Mouse (Mus musculus): ENCODE measurements around the gene Ptbp1. TPM values are rescaled to one million over a fixed set of nuclear protein-coding genes. Genes with fewer than 3 reads are reported as not detected.

Ptbp1 gene
- polyA plus RNA-seq, 1 experiment from 2014 or later, result 139 TPM

GRCm38 (mm10) chr10:79834769-79835398, 19.3 kb upstream of the Ptbp1 start:
- H3K9ac ChIP-seq, result 0 out of 2 replicates have a peak overlapping the region, but pooled peaks have one; percentile 15
- no peak overlapping the region for H3K4me3 ChIP-seq
- peaks cover 4% of the 10 kb centered on the region; the same call in 1 of the 2 replicates for H3K9me3 ChIP-seq (replicated peaks)
- H3K4me2 ChIP-seq, result peak overlapping the region; percentile 39; the same call in 1 of the 2 replicates
- H3K4me1 ChIP-seq (replicated peaks), result peaks cover 6% of the 10 kb centered on the region; the same call in 1 of the 2 replicates
- 18% methylated on average over 9 of the region's 9 CpGs for WGBS
- no peaks in the 10 kb centered on the region for H3K36me3 ChIP-seq
- ATAC-seq (ENCODE audit: insufficient number of reproducible peaks, low FRiP score), result 0 out of 2 replicates have a peak, but pooled peaks have one; percentile 43
- H3K27ac ChIP-seq (ENCODE audit: poor library complexity, severe bottlenecking), result no peak overlapping the region
- H3K27me3 ChIP-seq (replicated peaks), result no peaks in the 10 kb centered on the region

GRCm38 (mm10) chr10:79836918-79837317, 17.3 kb upstream of the Ptbp1 start:
- Histone ChIP-seq H3K4me1 (replicated peaks) (peaks cover 10% of the 10 kb centered on the region; the same call in 1 of the 2 replicates), H3K27ac (ENCODE audit: poor library complexity, severe bottlenecking) (no peak overlapping the region), H3K27me3 (replicated peaks) (no peaks in the 10 kb centered on the region), H3K9ac (no peak overlapping the region), H3K9me3 (replicated peaks) (peaks cover 4% of the 10 kb centered on the region; the same call in 1 of the 2 replicates), H3K4me3 (no peak overlapping the region), H3K4me2 (no peak overlapping the region), H3K36me3 (no peaks in the 10 kb centered on the region)
- no peak for ATAC-seq (ENCODE audit: insufficient number of reproducible peaks, low FRiP score)
- 91% methylated on average over 3 of the region's 3 CpGs for WGBS

- 62% methylated on average over 2 of the region's 2 CpGs for WGBS
- no peak overlapping the region for H3K9ac ChIP-seq
- no peaks in the 10 kb centered on the region for H3K27me3 ChIP-seq (replicated peaks)
- peaks cover 22% of the 10 kb centered on the region for H3K4me1 ChIP-seq (replicated peaks)
- peaks cover 4% of the 10 kb centered on the region; the same call in 1 of the 2 replicates for H3K9me3 ChIP-seq (replicated peaks)
- H3K4me3 ChIP-seq, result no peak overlapping the region
- no peak overlapping the region for H3K27ac ChIP-seq (ENCODE audit: poor library complexity, severe bottlenecking)
- H3K36me3 ChIP-seq, result no peaks in the 10 kb centered on the region
- H3K4me2 ChIP-seq, result no peak overlapping the region
- ATAC-seq (ENCODE audit: insufficient number of reproducible peaks, low FRiP score), result no peak
These were observed 16.1 kb upstream of the Ptbp1 start for GRCm38 (mm10) chr10:79838151-79838550.

- peaks cover 30% of the 10 kb centered on the region for H3K4me1 ChIP-seq (replicated peaks)
- H3K4me3 ChIP-seq, result peak overlapping the region; percentile 52; the same call in 1 of the 2 replicates
- no peak overlapping the region for H3K9ac ChIP-seq
- WGBS, result 89% methylated on average over 3 of the region's 3 CpGs
- no peak overlapping the region for H3K4me2 ChIP-seq
- peak overlapping the region; percentile 87 for H3K27ac ChIP-seq (ENCODE audit: poor library complexity, severe bottlenecking)
- H3K36me3 ChIP-seq, result no peaks in the 10 kb centered on the region
- H3K27me3 ChIP-seq (replicated peaks), result no peaks in the 10 kb centered on the region
- ATAC-seq (ENCODE audit: insufficient number of reproducible peaks, low FRiP score), result no peak
- H3K9me3 ChIP-seq (replicated peaks), result peaks cover 4% of the 10 kb centered on the region; the same call in 1 of the 2 replicates
These were observed 14.1 kb upstream of the Ptbp1 start for GRCm38 (mm10) chr10:79840091-79840490.

- Histone ChIP-seq H3K4me3 (peak overlapping the region; percentile 52), H3K4me1 (replicated peaks) (peaks cover 31% of the 10 kb centered on the region), H3K36me3 (no peaks in the 10 kb centered on the region), H3K27me3 (replicated peaks) (no peaks in the 10 kb centered on the region), H3K9ac (peak overlapping the region; percentile 69), H3K9me3 (replicated peaks) (peaks cover 4% of the 10 kb centered on the region; the same call in 1 of the 2 replicates), H3K27ac (ENCODE audit: poor library complexity, severe bottlenecking) (peak overlapping the region; percentile 87), H3K4me2 (peak overlapping the region; percentile 89)
- peak; percentile 81 for ATAC-seq (ENCODE audit: insufficient number of reproducible peaks, low FRiP score)
- under 1% methylated on average over 24 of the region's 24 CpGs for WGBS
These were observed 13.3 kb upstream of the Ptbp1 start for GRCm38 (mm10) chr10:79840644-79841551.

- WGBS, result 67% methylated on average over 3 of the region's 3 CpGs
- Histone ChIP-seq H3K27ac (ENCODE audit: poor library complexity, severe bottlenecking) (no peak overlapping the region), H3K4me3 (no peak overlapping the region), H3K36me3 (no peaks in the 10 kb centered on the region), H3K27me3 (replicated peaks) (no peaks in the 10 kb centered on the region), H3K9me3 (replicated peaks) (no peaks in the 10 kb centered on the region), H3K4me2 (no peak overlapping the region), H3K4me1 (replicated peaks) (peaks cover 36% of the 10 kb centered on the region), H3K9ac (no peak overlapping the region)
- ATAC-seq (ENCODE audit: insufficient number of reproducible peaks, low FRiP score), result no peak
These were observed 11.9 kb upstream of the Ptbp1 start for GRCm38 (mm10) chr10:79842322-79842721.

- no peak for ATAC-seq (ENCODE audit: insufficient number of reproducible peaks, low FRiP score)
These were observed 10.8 kb upstream of the Ptbp1 start for GRCm38 (mm10) chr10:79843476-79843875.

GRCm38 (mm10) chr10:79846553-79846952, 7.7 kb upstream of the Ptbp1 start:
- Histone ChIP-seq H3K9ac (no peak overlapping the region), H3K4me2 (no peak overlapping the region), H3K4me1 (replicated peaks) (peaks cover 51% of the 10 kb centered on the region), H3K9me3 (replicated peaks) (no peaks in the 10 kb centered on the region), H3K36me3 (no peaks in the 10 kb centered on the region), H3K27me3 (replicated peaks) (no peaks in the 10 kb centered on the region), H3K4me3 (no peak overlapping the region), H3K27ac (ENCODE audit: poor library complexity, severe bottlenecking) (no peak overlapping the region)
- ATAC-seq (ENCODE audit: insufficient number of reproducible peaks, low FRiP score), result no peak
- WGBS, result 45% methylated on average over 5 of the region's 5 CpGs

More at GRCm38 (mm10) chr10:79843476-79843875, 10.8 kb upstream of the Ptbp1 start:
- no peak overlapping the region for H3K4me3 ChIP-seq
- 69% methylated on average over 6 of the region's 6 CpGs for WGBS
- no peaks in the 10 kb centered on the region for H3K36me3 ChIP-seq
- peaks cover 36% of the 10 kb centered on the region for H3K4me1 ChIP-seq (replicated peaks)
- H3K9me3 ChIP-seq (replicated peaks), result no peaks in the 10 kb centered on the region
- no peak overlapping the region for H3K4me2 ChIP-seq
- no peaks in the 10 kb centered on the region for H3K27me3 ChIP-seq (replicated peaks)
- H3K9ac ChIP-seq, result no peak overlapping the region
- no peak overlapping the region for H3K27ac ChIP-seq (ENCODE audit: poor library complexity, severe bottlenecking)

GRCm38 (mm10) chr10:79849941-79850628, 4.1 kb upstream of the Ptbp1 start:
- H3K9ac ChIP-seq, result no peak overlapping the region
- WGBS, result 71% methylated on average over 8 of the region's 8 CpGs
- H3K36me3 ChIP-seq, result no peaks in the 10 kb centered on the region
- no peaks in the 10 kb centered on the region for H3K9me3 ChIP-seq (replicated peaks)
- ATAC-seq (ENCODE audit: insufficient number of reproducible peaks, low FRiP score), result no peak
- no peak overlapping the region for H3K4me3 ChIP-seq
- H3K4me2 ChIP-seq, result no peak overlapping the region
- H3K27ac ChIP-seq (ENCODE audit: poor library complexity, severe bottlenecking), result no peak overlapping the region
- peaks cover 42% of the 10 kb centered on the region for H3K4me1 ChIP-seq (replicated peaks)
- no peaks in the 10 kb centered on the region for H3K27me3 ChIP-seq (replicated peaks)

- H3K4me3 ChIP-seq, result peak overlapping the region; percentile 92; the same call in 1 of the 2 replicates
- peaks cover 5% of the 10 kb centered on the region for H3K36me3 ChIP-seq
- H3K4me1 ChIP-seq (replicated peaks), result peaks cover 42% of the 10 kb centered on the region
- peak overlapping the region; percentile 100 for H3K27ac ChIP-seq (ENCODE audit: poor library complexity, severe bottlenecking)
- peak overlapping the region; percentile 99 for H3K9ac ChIP-seq
- no peak for ATAC-seq (ENCODE audit: insufficient number of reproducible peaks, low FRiP score)
- no peaks in the 10 kb centered on the region for H3K9me3 ChIP-seq (replicated peaks)
- peak overlapping the region; percentile 99 for H3K4me2 ChIP-seq
- 82% methylated on average over 3 of the region's 3 CpGs for WGBS
- H3K27me3 ChIP-seq (replicated peaks), result no peaks in the 10 kb centered on the region
These were observed 2.6 kb upstream of the Ptbp1 start for GRCm38 (mm10) chr10:79851653-79852052.

All from heart, embryonic 12.5 days (tissue).